Mouse (Mus musculus): ENCODE measurements around the gene Ncapg.

The Ncapg gene

GRCm38 (mm10) chr5:45706811-45707210, 37.1 kb downstream of the Ncapg start:
- DNase-seq (ENCODE audit: low read depth) = no peak

GRCm38 (mm10) chr5:45709653-45710052, 39.9 kb downstream of the Ncapg start:
- DNase-seq (ENCODE audit: low read depth) = no peak

GRCm38 (mm10) chr5:45718848-45719488, 49.2 kb downstream of the Ncapg start:
- DNase-seq (ENCODE audit: low read depth) = no peak

GRCm38 (mm10) chr5:45733751-45734150, 64.0 kb downstream of the Ncapg start:
- DNase-seq (ENCODE audit: low read depth) = no peak

GRCm38 (mm10) chr5:45737911-45738310, 68.2 kb downstream of the Ncapg start:
- DNase-seq (ENCODE audit: low read depth) = no peak
